Mouse (Mus musculus) ES-Bruce4 (cell line): Measurements from ENCODE around the gene H2-M5.

Experiments
- CTCF ChIP-seq: IDR thresholded peaks from one replicate; pipeline ENCODE4 v1.8.1; 2011; ENCODE audit warnings: low read depth, low read length
- EP300 ChIP-seq: IDR thresholded peaks from 2 replicates; pipeline ENCODE4 v1.6.1; 2011; ENCODE audit warnings: low read depth, low read length; ENCODE audit not compliant: insufficient read depth
- POLR2A ChIP-seq: IDR thresholded peaks from one replicate; pipeline ENCODE4 v1.8.1; 2011; ENCODE audit warnings: low read length; ENCODE audit not compliant: insufficient read depth

DNA sequence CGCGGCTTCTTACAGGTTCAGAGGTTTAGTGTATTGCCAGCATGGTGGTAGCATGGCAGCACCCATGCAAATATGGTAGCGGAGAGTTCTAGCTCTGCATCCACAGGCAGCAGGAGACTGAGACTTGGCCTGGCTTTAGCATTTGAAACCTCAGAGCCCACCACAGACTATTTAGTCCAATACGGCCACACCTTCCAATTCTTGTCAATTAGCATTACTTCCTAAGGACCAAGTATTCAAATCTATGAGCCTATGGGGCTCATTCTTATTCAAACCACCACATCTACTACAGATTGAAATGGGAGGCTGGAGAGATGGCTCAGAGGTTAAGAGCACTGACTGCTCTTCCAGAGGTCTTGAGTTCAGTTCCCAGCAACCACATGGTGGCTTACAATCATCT lies 38.1 kb upstream of the H2-M5 start:
- TF ChIP-seq POLR2A (no peak), CTCF (no peak), EP300 (peak; percentile 66; the same call in 1 of the 2 replicates)
